Mouse (Mus musculus): ENCODE results near the gene Olfr1450.
"Not testable (repeated sequence)": the region's sequence is repeated elsewhere in the genome, so short reads cannot be mapped to it uniquely, and the experiment has no call there.

Gene Olfr1450

DNA sequence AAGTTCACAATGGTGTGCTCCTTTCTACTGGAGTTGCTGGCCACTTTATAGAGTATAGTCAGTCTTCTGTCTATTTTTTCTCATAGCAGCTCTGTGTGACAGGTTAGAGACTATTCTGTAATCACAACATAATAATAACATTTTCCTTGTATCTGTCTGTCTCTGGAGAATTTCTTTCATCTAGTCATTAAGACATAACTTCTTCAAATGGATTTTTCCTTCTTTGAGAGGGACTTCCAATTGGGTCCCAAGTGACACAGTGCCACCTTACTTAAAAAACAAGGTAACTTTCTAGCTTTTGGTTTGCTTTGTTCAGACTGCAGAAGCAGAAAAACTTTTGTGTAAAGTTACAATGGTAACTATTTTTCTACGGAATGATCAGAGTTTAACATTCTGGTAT is at the start of gene Olfr1450:
TSS of gene Olfr1450 (plus strand) at position 301 of the 400 bp plus-strand sequence.
- no peak for DNase-seq

DNA sequence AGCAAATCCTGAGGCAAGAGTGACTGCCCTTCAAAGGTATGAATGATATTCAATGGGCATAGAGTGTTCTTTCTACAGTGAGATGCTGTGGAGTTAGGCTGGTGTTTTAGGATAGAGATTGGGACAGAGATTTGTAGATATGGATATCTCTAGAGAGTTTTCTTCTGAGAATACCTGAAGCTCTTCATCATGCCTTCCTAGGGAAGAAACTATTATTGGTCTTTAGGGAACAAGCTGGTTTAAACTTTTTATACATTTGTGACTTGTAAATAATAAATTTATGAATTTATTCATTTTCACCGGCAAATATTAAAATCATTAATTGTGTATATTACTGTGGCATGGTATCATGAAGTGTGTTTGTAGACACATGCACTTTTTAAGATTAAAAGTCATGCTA is 46.4 kb upstream of the Olfr1450 start, which contains the start of gene Olfr1447:
TSS of gene Olfr1447 (minus strand) at position 101 of the 400 bp plus-strand sequence.
- DNase-seq: no peak

DNA sequence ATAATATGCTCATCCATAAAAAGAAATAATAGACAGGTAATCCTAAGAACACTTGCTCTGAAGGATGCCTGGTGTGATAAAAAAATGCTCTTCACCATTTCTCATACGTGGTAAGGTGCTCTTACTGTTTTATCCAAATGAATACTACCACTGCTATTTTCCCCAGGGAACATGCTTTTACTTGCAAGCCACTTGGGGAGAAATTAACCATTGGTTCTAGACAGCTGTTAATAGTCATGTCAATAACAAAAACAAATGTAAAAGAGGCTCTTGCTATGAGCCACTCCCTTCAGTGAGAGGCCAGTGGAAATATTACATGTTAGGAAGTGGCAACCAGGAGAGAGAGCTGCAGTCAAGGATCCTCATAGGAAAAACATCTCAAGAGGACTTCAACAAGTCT is 25.7 kb upstream of the Olfr1450 start, which contains the start of gene Olfr1448:
TSS of gene Olfr1448 (minus strand) at position 101 of the 400 bp plus-strand sequence.
- no peak for DNase-seq

DNA sequence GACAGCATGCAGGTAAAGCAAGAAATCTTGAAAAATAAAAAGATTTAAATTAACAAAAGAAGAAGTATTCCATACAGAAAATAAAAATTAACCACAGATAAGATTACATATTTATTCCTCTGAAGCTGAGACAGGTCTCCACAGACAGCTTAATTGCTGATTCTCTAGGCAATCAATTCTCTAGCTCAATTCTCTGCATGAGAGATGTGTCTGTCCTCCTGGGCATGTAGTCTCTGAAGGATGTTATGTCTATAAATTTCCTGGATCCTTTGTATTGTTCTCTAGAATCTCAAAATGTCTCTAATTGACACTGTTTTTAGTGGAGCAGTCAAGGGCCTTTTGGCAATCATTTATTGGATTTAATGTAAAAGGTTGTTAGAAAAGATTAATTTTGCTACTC is 19.5 kb upstream of the Olfr1450 start, which contains the start of gene Olfr1449:
TSS of gene Olfr1449 (plus strand) at position 301 of the 400 bp plus-strand sequence.
- DNase-seq: no peak

DNA sequence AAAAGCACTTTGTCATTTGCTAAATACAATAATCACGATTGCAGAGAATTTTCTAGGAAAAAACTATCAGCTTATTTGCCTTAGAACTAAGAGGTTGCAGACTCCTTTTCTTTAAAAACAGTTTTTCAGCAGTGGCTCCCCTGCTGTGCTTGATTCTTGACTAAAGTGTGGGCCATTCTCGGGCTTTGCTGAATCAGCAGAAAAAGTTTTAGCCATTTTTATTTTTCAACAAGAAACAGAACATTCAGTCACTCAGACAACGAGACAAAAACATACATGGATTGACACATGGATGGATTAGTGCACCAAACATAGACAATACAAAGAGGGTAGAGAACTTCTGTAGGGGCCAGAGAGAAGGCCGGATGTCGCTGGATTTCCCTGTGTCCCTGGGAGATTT is 20.0 kb downstream of the Olfr1450 start:
- not testable (repeated sequence) for DNase-seq

DNA sequence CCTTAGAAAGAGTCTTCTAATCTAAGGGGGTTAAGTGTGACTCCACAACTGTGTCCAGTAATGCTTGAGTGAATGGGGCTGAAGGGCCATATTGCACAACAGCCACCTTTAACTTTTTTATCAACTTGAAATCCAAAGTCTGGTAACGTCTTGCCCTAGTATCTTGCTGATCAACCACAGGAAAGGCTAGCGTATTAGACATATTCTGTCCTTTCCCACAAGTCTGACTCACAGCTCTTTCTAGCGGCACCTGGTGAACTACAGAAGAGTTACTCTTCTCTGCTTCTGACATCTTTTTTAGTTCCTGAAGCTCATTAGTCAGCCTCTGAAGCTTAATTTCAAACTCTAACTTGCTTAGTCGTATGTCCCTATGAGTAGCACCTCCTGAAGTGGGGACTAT is 42.3 kb downstream of the Olfr1450 start:
- DNase-seq: not testable (repeated sequence)

DNA sequence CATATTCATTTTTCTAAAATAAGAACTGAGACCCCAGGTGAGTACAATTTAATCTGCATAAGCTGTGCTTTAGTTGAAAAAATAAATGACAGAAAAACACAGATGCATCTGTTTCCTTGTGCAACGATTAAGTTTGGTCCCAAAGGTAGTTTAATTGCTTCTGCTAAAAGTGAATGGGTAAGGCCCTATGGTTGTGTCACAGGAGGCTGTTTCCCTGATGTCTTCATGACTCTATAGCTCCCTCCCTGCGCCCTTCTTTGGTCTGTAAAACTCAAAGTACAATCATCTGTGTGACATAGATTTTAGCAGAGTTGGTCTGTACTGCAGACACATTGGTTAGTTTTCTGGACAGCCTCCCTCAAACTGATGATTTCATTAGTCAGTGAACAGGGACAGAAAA is 44.7 kb downstream of the Olfr1450 start, which contains the start of gene Olfr1451:
TSS of gene Olfr1451 (plus strand) at position 301 of the 400 bp plus-strand sequence.
- DNase-seq: no peak

All from kidney, adult 18-20 months (tissue).